12 mouse cellular contexts compared by ENCODE assay signal in the genomic region with DNA sequence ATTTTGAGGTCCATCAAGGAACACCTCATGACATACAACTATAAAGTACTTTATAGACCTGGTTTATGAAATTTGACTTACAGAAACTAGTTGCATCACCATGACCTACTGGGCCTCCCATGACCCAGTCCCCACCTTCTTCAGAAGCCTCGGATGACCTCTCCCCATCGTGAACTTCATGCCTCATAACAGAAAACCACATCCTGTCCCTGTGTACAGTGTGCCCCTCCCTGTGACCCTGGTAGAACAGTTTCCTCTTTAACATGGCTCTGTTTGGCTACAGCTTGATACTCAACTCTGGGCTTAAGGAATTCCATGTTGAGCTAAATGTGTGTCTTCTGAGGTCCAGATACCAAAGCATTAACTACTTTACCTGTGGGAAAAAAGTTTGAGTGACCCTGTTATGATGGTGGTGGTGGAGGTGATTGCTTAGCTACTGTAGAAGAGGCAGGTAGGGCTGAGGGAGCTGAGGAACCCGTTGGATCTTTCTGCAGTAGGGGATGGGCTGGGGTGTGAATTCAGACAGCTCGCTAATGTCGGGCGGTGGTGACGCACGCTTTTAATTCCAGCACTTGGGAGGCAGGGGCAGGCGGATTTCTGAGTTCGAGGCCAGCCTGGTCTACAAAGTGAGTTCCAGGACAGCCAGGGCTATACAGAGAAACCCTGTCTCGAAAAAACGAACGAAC. TPM values are rescaled to one million over a fixed set of nuclear protein-coding genes. Genes with fewer than 3 reads are reported as not detected.
DNase-seq lines count a peak whose midpoint lies in the region; ATAC-seq and TF ChIP-seq lines count a peak whose summit lies in the region.
"Had no signal": no experiment of that assay in that cellular context is flagged by ENCODE, and none has a peak within 500 bp of the region (broad histone marks: within the 10 kb centered on the region; RNA-seq: fewer than 3 reads in every experiment).

No protein-coding gene starts in this region.

- H3K27ac ChIP-seq in CH12.LX (ENCODE audit: insufficient read depth, low read depth) = no peak overlapping the region
- peak overlapping the region; percentile 98 for H3K27ac ChIP-seq in macrophage
- H3K27ac ChIP-seq in midbrain, embryonic 16.5 days (ENCODE audit: low read length) = no peak overlapping the region
- H3K27ac ChIP-seq in forebrain, embryonic 16.5 days (ENCODE audit: low read length) = no peak overlapping the region
- H3K27ac ChIP-seq: forebrain, embryonic 15.5 days; heart, adult 2 months; limb, embryonic 15.5 days had no signal

- 70% methylated on average over 10 of the region's 13 CpGs for WGBS in macrophage (ENCODE audit: missing documents)
- 93% methylated on average over 13 of the region's 13 CpGs for WGBS in midbrain, embryonic 16.5 days
- WGBS in forebrain, embryonic 16.5 days = 92% methylated on average over 13 of the region's 13 CpGs

- H3K4me3 ChIP-seq in CH12.LX (replicated peaks in 1 of 3; ENCODE audit: low read depth in 2 of 3, low read length in 2 of 3, poor library complexity in 1 of 3) (no peak overlapping the region), macrophage (ENCODE audit: inconsistent target) (no peak overlapping the region)
- no peak overlapping the region for H3K4me3 ChIP-seq in midbrain, embryonic 16.5 days (ENCODE audit: low read depth, low read length)
- H3K4me3 ChIP-seq in forebrain, embryonic 16.5 days (replicated peaks; ENCODE audit: low read length) = no peak overlapping the region
- H3K4me3 ChIP-seq: forebrain, embryonic 15.5 days; heart, adult 2 months; limb, embryonic 15.5 days had no signal

- TF ChIP-seq CTCF in CH12.LX (conservative IDR thresholded peaks at IDR 0.05 in 1 of 2, IDR thresholded peaks at IDR 0.05 in 1 of 2; ENCODE audit: low read depth in 2 of 2, low read length in 2 of 2) = no peak

- DNase-seq in gastrocnemius, postnatal 25 days = peak; percentile 17
- no peak for DNase-seq in gastrocnemius, postnatal 10 days
- DNase-seq in CH12.LX (ENCODE audit: extremely low read depth) = peak; percentile 41
- DNase-seq in splenic B cell, adult 2 months (ENCODE audit: low read depth, low spot score) = peak; percentile 92
- DNase-seq in right cerebral cortex, adult 18-20 months = no peak

- ATAC-seq in midbrain, embryonic 16.5 days = no peak
- no peak for ATAC-seq in forebrain, embryonic 16.5 days
- ATAC-seq: forebrain, embryonic 15.5 days; intestine, embryonic 16.5 days had no signal

- TF ChIP-seq POLR2A in CH12.LX (IDR thresholded peaks at IDR 0.05; ENCODE audit: low read depth, low read length) = no peak

- TF ChIP-seq EP300 in CH12.LX (IDR thresholded peaks at IDR 0.05; ENCODE audit: low read length) = no peak

- H3K9ac ChIP-seq in CH12.LX (ENCODE audit: insufficient read depth, low read depth) = no peak overlapping the region
- no peak overlapping the region for H3K9ac ChIP-seq in midbrain, embryonic 16.5 days (ENCODE audit: low read depth, low read length)
- no peak overlapping the region for H3K9ac ChIP-seq in forebrain, embryonic 16.5 days (replicated peaks; ENCODE audit: low read depth, low read length)
- H3K9ac ChIP-seq: forebrain, embryonic 15.5 days; limb, embryonic 15.5 days had no signal

- H3K79me2 ChIP-seq in CH12.LX (replicated peaks; ENCODE audit: control insufficient read depth, extremely low read depth, insufficient read depth, poor library complexity, severe bottlenecking) (no peaks in the 10 kb centered on the region), macrophage (ENCODE audit: inconsistent target) (no peaks in the 10 kb centered on the region)

- no peaks in the 10 kb centered on the region for H3K36me3 ChIP-seq in CH12.LX (replicated peaks in 1 of 2; ENCODE audit: control insufficient read depth in 1 of 2, insufficient read depth in 1 of 2, low read length in 1 of 2)
- no peaks in the 10 kb centered on the region for H3K36me3 ChIP-seq in macrophage (ENCODE audit: inconsistent target)
- no peaks in the 10 kb centered on the region for H3K36me3 ChIP-seq in splenic B cell, adult 2 months (ENCODE audit: control insufficient read depth, insufficient read depth, low read length, poor library complexity, severe bottlenecking)
- H3K36me3 ChIP-seq in midbrain, embryonic 16.5 days (ENCODE audit: control insufficient read depth, insufficient read depth, low read length) = no peaks in the 10 kb centered on the region
- H3K36me3 ChIP-seq in forebrain, embryonic 16.5 days (ENCODE audit: control insufficient read depth, insufficient read depth) = no peaks in the 10 kb centered on the region
- H3K36me3 ChIP-seq: forebrain, embryonic 15.5 days; limb, embryonic 15.5 days had no signal

- no peaks in the 10 kb centered on the region for H3K27me3 ChIP-seq in CH12.LX (replicated peaks)
- H3K27me3 ChIP-seq in splenic B cell, adult 2 months (ENCODE audit: control insufficient read depth, insufficient read depth, low read length, poor library complexity, severe bottlenecking) = no peaks in the 10 kb centered on the region
- no peaks in the 10 kb centered on the region for H3K27me3 ChIP-seq in midbrain, embryonic 16.5 days (ENCODE audit: control insufficient read depth, insufficient read depth, low read depth, low read length)
- H3K27me3 ChIP-seq in forebrain, embryonic 16.5 days (replicated peaks; ENCODE audit: control insufficient read depth, insufficient read depth, low read length) = no peaks in the 10 kb centered on the region
- H3K27me3 ChIP-seq: forebrain, embryonic 15.5 days; limb, embryonic 15.5 days had no signal

- H3K9me3 ChIP-seq in CH12.LX (replicated peaks; ENCODE audit: low read length) = peaks cover 5% of the 10 kb centered on the region
- H3K9me3 ChIP-seq in midbrain, embryonic 16.5 days (replicated peaks; ENCODE audit: control insufficient read depth, low read length, poor library complexity, severe bottlenecking) = no peaks in the 10 kb centered on the region
- H3K9me3 ChIP-seq in forebrain, embryonic 16.5 days (ENCODE audit: control insufficient read depth, low read length) = no peaks in the 10 kb centered on the region
- H3K9me3 ChIP-seq: forebrain, embryonic 15.5 days; limb, embryonic 15.5 days had no signal

- in situ Hi-C loops in CH12.LX (cut with MboI; ENCODE audit: low pct_ligation_motif_present, low pct_unique_long_range_greater_than_20kb, low sequenced_read_pairs) = no loop called here

- peaks cover 2 to 30% of the 10 kb centered on the region in 2 experiments; a peak in 3 of 4 replicates for H3K4me1 ChIP-seq in CH12.LX (ENCODE audit: control insufficient read depth in 1 of 2, insufficient read depth in 2 of 2)
- peaks cover 2% of the 10 kb centered on the region; the same call in 1 of the 2 replicates for H3K4me1 ChIP-seq in midbrain, embryonic 16.5 days (ENCODE audit: control insufficient read depth, insufficient read depth, low read length)
- no peaks in the 10 kb centered on the region for H3K4me1 ChIP-seq in forebrain, embryonic 16.5 days (replicated peaks; ENCODE audit: control insufficient read depth, insufficient read depth, low read length)
- H3K4me1 ChIP-seq: limb, embryonic 15.5 days had no signal

- H3K4me2 ChIP-seq in CH12.LX (ENCODE audit: insufficient read depth, low read depth, poor library complexity, severe bottlenecking) = no peak overlapping the region
- H3K4me2 ChIP-seq in midbrain, embryonic 16.5 days (ENCODE audit: low read length) = no peak overlapping the region
- no peak overlapping the region for H3K4me2 ChIP-seq in forebrain, embryonic 16.5 days (ENCODE audit: low read length)
- H3K4me2 ChIP-seq: forebrain, embryonic 15.5 days; limb, embryonic 15.5 days had no signal

- dilution Hi-C loops in CH12.LX (cut with MboI; ENCODE audit: extremely low pct_ligation_motif_present, extremely low pct_unique_long_range_greater_than_20kb, low sequenced_read_pairs) = no loop called here

- TF ChIP-seq RAD21 in CH12.LX (IDR thresholded peaks at IDR 0.05; ENCODE audit: low read depth, low read length) = no peak

TF ChIP-seq in CH12.LX, 34 proteins besides CTCF, POLR2A, EP300 and RAD21:
- TF ChIP-seq ZNF384 (IDR thresholded peaks at IDR 0.05; ENCODE audit: low read depth, low read length) (no peak), MYC (IDR thresholded peaks at IDR 0.05; ENCODE audit: low read depth, low read length) (no peak), MAZ (IDR thresholded peaks at IDR 0.05; ENCODE audit: low read depth, low read length) (no peak), NELFE (IDR thresholded peaks at IDR 0.05; ENCODE audit: low read depth, low read length) (no peak), ZKSCAN1 (IDR thresholded peaks at IDR 0.05; ENCODE audit: borderline replicate concordance, low read depth, low read length) (no peak), UBTF (IDR thresholded peaks at IDR 0.05; ENCODE audit: low read depth, low read length) (no peak), MEF2A (IDR thresholded peaks at IDR 0.05; ENCODE audit: borderline replicate concordance, low read depth, low read length) (no peak), SMC3 (IDR thresholded peaks at IDR 0.05; ENCODE audit: low read depth, low read length) (no peak), HCFC1 (IDR thresholded peaks at IDR 0.05; ENCODE audit: low read depth, low read length) (no peak)

RNA-seq across cellular contexts. Expression of a gene that starts 58.4 kb away (rescaled TPM):
- 1 to 10 TPM; 1.5 to 2.5 TPM for total RNA-seq in gastrocnemius, postnatal 25 days (2021)
- total RNA-seq in gastrocnemius, postnatal 10 days (2021) = 1 to 10 TPM; 3.3 to 5.4 TPM
- total RNA-seq in CH12.LX (2012; rRNA removed) (6.8 and 7.7 TPM in 2 replicates), CH12.LX (2014; rRNA removed) (10.4 and 12.6 TPM in 2 replicates)
- polyA plus RNA-seq in CH12.LX (2012; ENCODE audit: insufficient read length, low read depth) (9.7 and 10.8 TPM in 2 replicates), macrophage (2018) (3.3 to 6.4 TPM (median 4.7 TPM) in 3 replicates)
- 10 to 100 TPM in 17 of 26 experiments, 1 to 10 TPM in 9; 2.6 to 22.4 (median 12.4) TPM for total RNA-seq in macrophage (2018; cell fraction: chromatin; rRNA removed)
- total RNA-seq in macrophage (2018; cell fraction: cytosol; rRNA removed) = 1 to 10 TPM; 1.5 to 4.7 (median 3.0) TPM
- total RNA-seq in macrophage (2018; cell fraction: nucleus; rRNA removed) = 10 to 100 TPM in 8 of 26 experiments, 1 to 10 TPM in 18; 1.9 to 23.4 (median 8.5) TPM
- 30.6 and 31.7 TPM in 2 replicates for polyA plus RNA-seq in midbrain, embryonic 16.5 days (2015; fragmentation: Nextera tagmentation; extraction: Ambion mirVana)
- 32.7 and 36.8 TPM in 2 replicates for polyA plus RNA-seq in forebrain, embryonic 16.5 days (2015; fragmentation: Nextera tagmentation; extraction: Ambion mirVana)

Comparison
In these comparisons a context has a peak if more than half of its experiments do, and no peak if none do; other contexts are left out.
1. DNase-seq: peak in gastrocnemius, postnatal 25 days (single experiment), CH12.LX (single experiment) and splenic B cell, adult 2 months (single experiment); none in gastrocnemius, postnatal 10 days (single experiment) and right cerebral cortex, adult 18-20 months (single experiment).